Mouse (Mus musculus): ENCODE results near the gene Mllt10. TPM values are rescaled to one million over a fixed set of nuclear protein-coding genes. Genes with fewer than 3 reads are reported as not detected.

The Mllt10 gene
- total RNA-seq, 2 experiments from 2014 or later: 32.6 to 35.1 TPM

DNA sequence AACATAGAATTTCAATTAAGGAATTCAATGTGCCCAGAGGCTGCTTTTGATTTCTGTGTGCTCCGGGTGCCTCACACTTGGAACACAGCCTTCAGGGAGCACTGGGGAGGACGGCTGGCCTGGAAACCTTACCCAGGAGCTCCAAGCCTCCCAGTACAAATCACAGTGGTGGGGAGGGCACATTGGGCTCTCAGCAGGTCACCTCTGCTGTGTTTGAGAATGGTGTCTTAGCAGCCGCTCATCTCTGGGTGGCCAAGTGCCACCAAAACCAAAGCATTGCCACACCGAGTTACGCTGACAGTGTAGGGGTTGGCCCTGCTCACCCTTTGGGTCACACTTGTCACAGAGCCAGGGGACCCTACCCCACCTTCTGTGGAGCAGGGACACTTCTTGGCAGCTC is 163.5 kb downstream of the Mllt10 start:
- intact Hi-C loops (cut with DNase I): loop anchor here (10.0 kb wide), 1 partner anchor 794 kb away; no protein-coding TSS in a partner anchor
- no peak for DNase-seq (ENCODE audit: low spot score)

DNA sequence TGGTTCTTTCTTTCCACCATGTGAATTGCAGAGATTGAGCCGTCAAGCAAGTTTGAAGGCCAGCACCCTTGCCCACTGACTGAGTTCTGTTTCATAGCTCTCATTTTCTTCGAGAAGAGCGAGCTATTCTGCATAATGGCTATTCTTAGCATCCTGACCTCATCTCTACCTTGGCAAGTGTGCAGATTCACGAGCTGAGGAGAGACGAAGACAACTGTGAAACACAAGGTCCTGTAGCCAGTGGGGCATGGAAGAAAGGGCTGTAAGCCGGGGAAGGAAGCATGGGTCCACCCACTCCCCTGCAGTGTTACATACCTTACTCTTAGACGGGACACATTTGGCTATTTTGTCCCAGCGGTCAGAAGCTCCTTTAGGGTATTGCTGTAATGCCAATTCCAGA is 164.1 kb downstream of the Mllt10 start:
- no peak for DNase-seq (ENCODE audit: low spot score)
- intact Hi-C loops (cut with DNase I): loop anchor here (10.0 kb wide), 1 partner anchor 794 kb away; no protein-coding TSS in a partner anchor

DNA sequence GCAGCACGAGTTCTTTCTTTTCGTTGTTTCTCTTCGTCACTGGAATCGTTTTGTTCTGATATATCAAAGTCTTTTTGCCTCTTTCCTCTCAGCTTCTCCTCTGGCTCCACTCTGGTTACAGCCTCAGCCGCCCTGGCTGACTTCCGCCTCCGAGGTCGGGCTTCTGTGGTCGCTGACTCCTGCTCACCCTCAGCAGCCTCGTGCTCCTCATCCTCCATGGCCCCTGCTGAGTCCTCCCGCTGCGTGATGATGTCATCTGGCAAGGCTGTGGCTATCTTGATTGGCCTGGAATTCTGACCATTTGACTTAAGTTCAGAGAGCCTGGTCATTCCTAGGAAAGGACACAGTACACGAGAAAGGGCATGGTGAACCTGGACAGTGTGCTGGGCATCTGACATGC is 164.5 kb downstream of the Mllt10 start:
- intact Hi-C loops (cut with DNase I): loop anchor here (10.0 kb wide), 1 partner anchor 795 kb away; no protein-coding TSS in a partner anchor
- DNase-seq (ENCODE audit: low spot score): no peak

DNA sequence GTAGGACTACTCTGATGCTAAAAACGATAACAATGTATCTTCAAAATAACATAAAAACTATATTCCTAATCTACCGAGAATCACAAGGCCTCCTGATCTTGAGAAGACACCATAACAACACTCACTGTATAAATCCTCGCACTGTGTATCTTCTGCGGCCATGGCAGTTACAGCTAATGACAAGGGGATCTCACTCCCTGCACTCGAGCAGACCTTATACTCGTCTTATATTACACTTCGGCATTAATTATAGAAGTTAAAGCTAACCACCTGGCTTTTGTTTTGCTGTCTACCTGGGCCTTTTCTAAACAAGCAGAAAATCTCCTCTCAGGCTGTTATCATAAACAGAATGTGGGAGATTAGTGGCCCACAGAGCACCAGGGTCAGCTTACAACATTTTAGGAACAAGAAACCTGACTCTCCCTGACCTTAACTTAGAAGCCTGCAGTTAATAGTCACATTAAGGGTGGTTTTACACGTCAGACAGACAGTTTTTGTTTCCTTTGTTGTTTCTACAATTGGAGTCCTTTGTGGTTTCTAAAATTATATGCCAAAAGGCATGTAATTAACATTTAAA is 173.5 kb downstream of the Mllt10 start:
- intact Hi-C loops (cut with DNase I): no loop called here
- no peak for DNase-seq (ENCODE audit: low spot score)

DNA sequence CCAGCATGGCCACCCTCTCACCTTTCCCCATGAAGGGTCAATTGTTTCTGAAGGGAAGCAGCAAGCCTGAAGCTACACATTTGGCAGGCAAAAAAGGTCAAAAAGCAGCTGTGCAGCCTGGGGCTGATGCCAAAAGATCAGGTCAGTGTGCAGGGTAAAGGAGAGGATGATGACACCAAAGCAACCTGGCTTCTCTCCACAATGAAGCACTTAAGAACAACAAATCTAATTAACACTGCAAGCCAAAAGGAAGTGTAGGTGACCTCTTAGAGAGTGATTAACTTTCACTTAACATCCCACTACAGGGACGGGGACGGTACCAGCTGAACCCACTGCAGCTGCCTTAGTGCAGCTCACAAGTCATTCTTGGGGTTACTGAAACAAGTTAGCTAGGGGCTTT is 174.2 kb downstream of the Mllt10 start:
- intact Hi-C loops (cut with DNase I): no loop called here
- no peak for DNase-seq (ENCODE audit: low spot score)

DNA sequence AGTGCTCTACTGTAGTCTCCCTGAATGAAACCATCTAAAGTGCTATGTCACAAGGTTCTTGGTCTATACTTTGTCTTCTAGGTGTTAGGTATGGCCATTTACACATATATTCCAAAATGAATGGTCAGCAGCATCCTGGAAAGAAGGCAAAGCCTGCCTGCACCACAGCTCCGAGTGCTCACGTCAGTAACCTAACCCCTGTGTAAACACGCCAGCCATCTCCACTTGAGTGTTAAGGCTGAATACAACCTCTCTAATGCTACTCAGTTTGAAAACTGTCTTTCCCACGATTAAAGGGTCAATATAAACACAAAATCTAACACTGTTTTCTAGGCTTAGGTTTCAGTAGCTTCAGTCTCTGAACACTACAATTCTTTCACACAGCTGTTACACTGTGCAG is 176.1 kb downstream of the Mllt10 start:
- DNase-seq (ENCODE audit: low spot score): no peak
- intact Hi-C loops (cut with DNase I): no loop called here

DNA sequence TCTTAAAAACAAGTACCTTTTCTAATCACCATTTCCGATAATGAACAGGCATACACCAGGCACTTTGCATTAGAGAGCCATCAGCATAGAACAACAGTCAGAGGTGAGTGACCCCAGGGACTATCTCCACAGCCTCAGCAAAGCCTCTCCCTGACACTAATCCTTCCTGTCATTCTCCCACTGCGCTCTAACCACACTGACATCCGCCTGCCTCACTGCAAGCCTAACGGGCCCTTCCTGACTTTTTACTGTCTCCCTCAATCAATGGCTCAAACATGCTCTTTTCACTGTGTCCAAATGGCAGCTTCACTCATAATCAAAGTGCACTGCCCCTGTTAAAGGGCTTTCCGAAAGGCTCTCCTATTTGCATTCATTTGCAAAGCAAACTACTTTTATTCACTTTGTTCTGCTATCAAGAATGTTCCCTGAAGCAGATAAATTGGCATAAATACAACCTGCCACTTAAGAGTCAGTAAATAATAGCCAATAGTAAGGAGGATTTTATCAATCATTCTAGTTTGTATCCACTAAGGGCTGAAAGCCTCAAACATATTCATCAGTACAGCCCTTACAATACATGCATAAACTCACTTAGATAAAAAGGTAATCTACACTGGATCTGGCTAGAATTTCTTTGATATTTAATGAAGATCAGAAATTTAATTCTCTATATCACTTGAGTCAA is 178.0 kb downstream of the Mllt10 start:
- intact Hi-C loops (cut with DNase I): no loop called here

DNA sequence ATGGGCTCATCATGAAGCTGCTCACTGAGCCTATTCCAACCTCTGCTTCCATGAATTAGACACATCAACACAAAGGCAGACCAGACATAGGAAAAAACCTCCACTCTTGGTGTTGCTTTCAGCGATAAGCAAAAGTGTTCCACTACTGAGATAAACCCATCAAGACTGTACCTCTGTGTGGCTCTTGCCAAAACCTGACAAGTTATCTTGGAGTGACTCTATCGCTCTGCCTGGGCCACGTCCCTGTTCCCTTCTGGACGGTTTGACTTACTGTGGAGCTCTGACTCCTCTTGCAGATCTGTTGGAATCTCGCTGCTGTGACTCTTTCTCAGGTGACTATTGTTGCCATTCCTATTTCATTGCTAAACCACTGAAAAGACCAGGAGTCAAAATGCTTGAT is 180.5 kb downstream of the Mllt10 start:
- DNase-seq (ENCODE audit: low spot score): no peak
- intact Hi-C loops (cut with DNase I): no loop called here

More for the DNA sequence above, 178.0 kb downstream of the Mllt10 start:
- DNase-seq (ENCODE audit: low spot score): no peak

DNA sequence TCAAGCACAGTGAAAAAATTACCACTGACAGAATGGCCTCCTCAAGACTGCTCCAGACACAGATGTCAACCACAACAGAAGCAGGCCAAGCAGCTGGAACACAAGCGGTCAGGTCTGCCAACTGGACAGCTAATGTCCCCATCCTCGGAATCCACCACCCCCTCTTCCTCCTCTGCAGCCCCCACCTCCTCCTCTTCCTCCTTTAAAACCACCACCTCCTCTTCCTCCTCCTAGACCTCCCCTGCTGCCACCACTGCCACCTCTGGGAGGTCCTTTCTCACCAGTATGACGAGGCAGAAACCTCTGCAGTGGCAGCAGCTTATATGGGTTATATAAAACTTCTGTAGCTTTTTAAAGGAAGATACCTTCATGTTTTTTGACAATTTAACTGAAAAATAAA is 194.2 kb downstream of the Mllt10 start:
- no peak for DNase-seq (ENCODE audit: low spot score)
- intact Hi-C loops (cut with DNase I): no loop called here

Small RNA genes within 50 kb of the gene (microRNA-seq; reads per million reads assigned to microRNA genes)
- gene Gm23638 (not detected), gene Mir7655 (0.83 reads per million)

Other genes starting within 250 kb of the Mllt10 start
- not detected for gene H2al2a, start 58.3 kb upstream of the Mllt10 start, total RNA-seq (2021)
- gene A930004D18Rik, start 17.5 kb upstream of the Mllt10 start, total RNA-seq (2021): 1 to 10 TPM; 3.5 to 3.8 TPM
- gene Skida1, start 6.2 kb upstream of the Mllt10 start, total RNA-seq (2021): 1 to 10 TPM; 3.3 to 4.0 TPM

Data from heart, postnatal 25 days (tissue).